Mouse (Mus musculus) left cerebral cortex, adult 18-20 months (tissue): ENCODE measurements around the gene Gnl1. TPM values are rescaled to one million over a fixed set of nuclear protein-coding genes. Genes with fewer than 3 reads are reported as not detected.
"Not testable (repeated sequence)": the region's sequence is repeated elsewhere in the genome, so short reads cannot be mapped to it uniquely, and the experiment has no call there.

Source experiments
- DNase-seq, 2 experiments: peaks; one replicate each; pipeline ENCODE4 v3.0.0; 2021 to 2022; ENCODE audit warnings: low spot score in 2 of 2, mixed read lengths in 1 of 2
- long read RNA-seq, 2 experiments: library from polyadenylated mRNA; stranded (forward); transcript quantifications; one replicate each; pipeline ENCODE4 v2.0.0; 2021
- total RNA-seq, 2 experiments: library from RNA; stranded (reverse); gene quantifications; 2 replicates each; pipeline ENCODE4 v1.2.3; 2021

Gnl1 gene
- 100 to 1,000 TPM; 195 to 197 TPM for total RNA-seq
- long read RNA-seq, experiment 1, transcript Gnl1-201 (12 exons, 2,848 nt) = major isoform, 271 of 307 reads
- long read RNA-seq, experiment 1, partial matches to known transcripts = 31 of 307 reads
- long read RNA-seq, experiment 1, other reads (novel, unspliced or antisense) = 5 of 307 reads
- long read RNA-seq, experiment 2, transcript Gnl1-201 (12 exons, 2,848 nt) = major isoform, 188 of 224 reads
- long read RNA-seq, experiment 2, partial matches to known transcripts = 30 of 224 reads
- long read RNA-seq, experiment 2, other reads (novel, unspliced or antisense) = 6 of 224 reads

DNA sequence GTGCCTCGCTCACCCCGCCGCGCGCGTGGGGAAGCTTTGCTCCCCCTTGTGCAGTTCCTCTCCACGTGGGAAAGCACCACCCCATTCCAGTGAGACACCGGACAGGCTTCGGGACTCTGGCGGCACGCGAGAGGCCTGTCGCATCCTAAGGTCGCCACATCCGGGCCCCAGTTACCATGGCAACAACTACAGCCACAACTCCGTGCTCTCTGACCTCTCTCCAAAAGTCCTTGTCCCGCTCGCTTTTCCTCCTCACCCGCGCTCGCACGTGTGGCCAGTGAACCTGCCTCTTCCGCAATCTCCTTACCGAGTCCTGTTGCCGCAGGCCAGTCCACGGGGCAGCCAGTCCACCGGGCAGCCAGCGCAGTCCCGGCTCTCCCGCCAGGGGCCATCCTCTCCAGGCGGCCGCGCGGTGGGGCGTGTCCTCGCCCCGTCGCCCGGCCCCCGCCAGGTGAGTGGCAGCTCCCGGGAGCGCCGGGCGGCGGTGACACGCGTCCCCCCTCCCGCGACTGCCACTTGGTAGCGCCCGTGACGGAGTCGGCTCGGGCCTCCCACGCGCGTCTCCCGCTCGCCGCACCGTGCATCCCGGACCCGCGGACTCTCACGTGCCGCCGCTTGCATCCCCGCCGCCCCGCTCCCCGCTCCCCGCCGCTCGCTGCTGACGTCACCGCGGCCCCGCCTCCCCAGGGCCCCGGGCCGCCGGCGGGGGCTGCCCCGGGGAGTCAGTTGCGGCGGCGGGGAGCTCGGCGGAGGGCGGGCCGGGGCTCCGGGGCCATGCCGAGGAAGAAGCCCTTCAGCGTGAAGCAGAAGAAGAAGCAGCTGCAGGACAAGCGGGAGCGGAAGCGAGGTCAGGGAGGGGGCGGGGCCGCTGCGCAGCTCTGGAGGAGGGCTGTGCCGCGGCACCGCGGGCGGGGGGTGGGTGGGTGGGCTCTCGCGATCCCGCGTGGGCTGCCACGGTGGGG lies at the start of gene Gnl1, which contains the start of gene Prr3:
Gnl1 (plus strand) TSS at position 451 of the 962 bp plus-strand sequence.
Prr3 (minus strand) TSS at position 836 of the 962 bp plus-strand sequence.
- peak; percentile 89 to 92 for DNase-seq

DNA sequence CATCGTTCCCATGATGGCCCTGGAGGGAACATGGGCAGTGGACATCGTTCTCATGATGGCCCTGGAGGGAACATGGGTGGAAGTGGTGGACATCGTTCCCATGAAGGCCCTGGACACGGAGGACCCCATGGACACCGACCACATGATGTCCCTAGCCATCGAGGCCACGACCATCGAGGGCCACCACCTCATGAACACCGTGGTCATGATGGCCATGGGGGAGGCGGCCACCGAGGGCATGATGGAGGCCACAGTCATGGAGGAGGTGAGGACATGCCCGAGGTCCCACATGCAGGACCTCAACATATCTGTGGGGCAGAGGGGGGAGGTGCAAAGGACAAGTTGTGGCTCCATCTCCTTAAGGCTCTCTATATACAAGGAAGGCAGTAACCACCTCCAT lies 49.0 kb upstream of the Gnl1 start:
- no peak for DNase-seq

DNA sequence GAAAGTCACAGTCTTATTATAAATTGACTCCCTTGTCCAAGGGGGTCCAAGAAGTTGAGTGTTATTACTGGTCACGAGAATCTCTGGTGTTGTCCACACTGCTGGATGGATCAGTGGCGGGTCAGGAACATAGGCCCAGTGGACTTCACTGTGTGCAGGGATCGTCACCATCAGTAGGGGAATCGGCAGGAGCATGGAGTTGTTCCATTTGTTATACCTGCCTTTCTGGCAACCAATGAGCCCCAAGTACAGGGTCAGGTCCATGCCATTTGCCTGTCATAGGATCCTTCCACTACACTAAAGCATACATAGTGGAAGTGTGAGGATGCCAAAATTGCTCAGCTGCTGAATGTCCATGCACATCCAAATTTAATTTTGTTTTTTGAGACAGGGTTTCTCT lies 47.0 kb upstream of the Gnl1 start:
- DNase-seq = no peak

DNA sequence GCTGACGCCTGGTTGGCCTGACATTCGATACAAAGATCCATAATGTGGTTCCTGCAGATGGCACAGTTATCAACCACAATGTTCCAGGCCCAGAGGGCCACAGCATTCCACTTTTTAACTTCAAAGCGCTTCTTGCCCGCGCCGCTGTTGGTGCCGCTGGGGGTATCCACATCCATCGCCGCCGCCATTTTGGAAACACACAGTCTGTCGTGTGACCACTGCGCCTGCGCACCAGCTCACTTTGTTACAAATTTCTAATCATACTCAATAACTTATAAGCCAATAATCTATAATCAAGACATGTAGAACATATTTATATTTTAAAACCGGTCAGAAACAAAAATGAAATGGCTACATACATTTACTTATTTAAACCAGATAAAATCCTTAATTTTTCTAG lies 43.9 kb upstream of the Gnl1 start:
- not testable (repeated sequence) for DNase-seq

DNA sequence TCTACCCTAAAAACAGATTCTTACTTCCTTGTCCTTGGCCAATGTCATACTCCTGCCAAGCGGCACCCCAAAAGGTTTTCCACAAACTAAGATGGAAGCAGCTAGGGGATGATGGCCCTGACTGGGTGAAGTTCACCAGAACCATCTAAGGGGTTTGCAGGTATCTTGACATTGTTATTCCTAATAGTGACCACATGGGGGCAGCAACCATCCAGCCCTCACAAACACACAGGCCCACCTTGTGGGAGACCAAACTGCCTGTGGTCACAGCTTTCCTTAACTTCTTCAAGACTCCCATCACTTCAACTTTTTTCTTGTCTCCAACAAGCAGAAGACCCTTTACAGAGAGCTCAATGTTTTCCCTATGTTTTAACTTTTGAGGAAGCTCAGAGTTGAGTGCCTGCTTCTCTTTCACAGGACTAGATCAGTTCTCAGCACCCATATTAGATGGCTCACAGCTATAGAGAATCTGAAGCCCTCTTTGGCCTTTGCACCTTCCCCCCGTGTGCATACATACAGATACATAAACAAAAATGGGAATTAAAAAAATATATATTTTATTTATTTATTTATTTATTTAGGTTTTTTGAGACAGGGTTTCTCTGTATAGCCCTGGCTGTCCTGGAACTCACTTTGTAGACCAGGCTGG lies 41.8 kb upstream of the Gnl1 start:
- no peak for DNase-seq

DNA sequence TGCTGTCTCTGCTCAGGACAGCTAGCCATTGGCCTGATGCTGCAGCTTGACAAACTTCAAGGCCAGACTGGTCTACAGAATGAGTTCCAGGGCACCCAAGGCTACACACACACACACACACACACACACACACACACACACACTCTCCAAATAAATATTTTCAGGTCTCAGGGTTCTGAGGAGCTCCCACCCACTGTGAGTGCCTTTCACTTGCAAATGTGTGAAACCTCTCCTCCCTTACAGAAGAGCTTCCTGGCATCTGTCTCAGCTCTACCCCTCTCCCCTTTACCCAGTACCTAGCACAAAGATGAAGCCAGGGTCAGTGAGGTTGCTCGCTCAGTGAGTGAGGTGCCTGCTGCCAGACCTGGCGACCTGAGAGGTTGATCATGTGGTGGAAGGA lies 40.5 kb upstream of the Gnl1 start:
- no peak for DNase-seq

DNA sequence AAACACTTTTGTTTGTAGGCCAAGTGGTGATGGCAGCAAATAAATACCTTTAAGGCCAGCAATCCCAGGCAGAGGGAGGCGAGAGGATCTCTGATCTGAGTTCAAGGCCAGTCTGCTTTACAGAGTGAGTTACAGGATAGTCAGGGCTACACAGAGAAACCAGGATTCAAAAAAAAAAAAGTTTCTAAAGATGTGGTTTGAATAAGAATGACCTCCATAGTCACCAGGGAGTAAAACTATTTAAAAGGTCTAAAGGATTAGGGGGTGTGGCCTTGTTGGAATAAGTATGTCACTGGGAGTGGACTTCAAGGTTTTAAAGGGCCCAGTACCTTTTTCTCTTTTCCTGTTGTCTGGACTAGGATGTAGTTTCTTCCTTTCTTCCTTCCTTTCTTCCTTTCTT lies 39.7 kb upstream of the Gnl1 start:
- DNase-seq = no peak

DNA sequence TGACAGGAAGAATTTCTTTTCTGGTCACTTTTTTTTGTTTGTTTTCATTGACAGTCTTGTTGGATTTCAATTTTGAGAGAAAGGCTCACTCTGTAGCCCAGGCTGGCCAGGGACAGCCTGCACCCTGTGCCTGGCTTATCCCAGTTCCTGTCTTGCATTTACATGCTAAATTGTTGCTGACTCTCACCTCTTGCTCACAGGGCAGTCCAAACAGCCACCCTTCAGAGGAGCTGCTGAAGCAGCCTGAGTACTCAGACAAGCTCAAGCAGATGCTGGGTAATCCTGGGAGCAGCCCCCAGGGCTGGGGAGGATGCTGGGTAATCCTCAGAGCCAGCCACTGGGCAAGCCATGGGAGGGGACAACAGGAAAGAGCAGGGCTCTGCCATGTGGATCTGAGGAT lies 28.7 kb upstream of the Gnl1 start:
- not testable (repeated sequence) for DNase-seq

DNA sequence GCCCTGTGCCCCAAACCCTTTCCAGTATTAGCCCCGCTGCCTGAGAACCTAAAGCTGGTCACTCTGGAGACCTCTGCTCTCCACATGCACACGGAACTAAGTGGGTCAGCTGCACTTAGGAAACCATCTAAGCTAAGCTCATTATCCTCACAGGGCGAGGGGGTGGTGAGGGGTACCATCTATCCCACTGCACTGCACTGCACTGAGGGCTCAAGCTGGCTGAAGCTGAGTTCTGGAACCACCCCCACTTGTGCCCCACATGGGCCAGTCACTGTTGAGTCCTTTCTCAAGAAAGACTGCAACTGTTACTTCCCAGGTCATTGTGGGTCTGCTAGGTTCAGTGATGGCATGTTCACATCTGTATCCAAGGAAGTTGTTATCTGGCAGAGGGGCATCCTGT lies 27.1 kb upstream of the Gnl1 start:
- DNase-seq = not testable (repeated sequence)

DNA sequence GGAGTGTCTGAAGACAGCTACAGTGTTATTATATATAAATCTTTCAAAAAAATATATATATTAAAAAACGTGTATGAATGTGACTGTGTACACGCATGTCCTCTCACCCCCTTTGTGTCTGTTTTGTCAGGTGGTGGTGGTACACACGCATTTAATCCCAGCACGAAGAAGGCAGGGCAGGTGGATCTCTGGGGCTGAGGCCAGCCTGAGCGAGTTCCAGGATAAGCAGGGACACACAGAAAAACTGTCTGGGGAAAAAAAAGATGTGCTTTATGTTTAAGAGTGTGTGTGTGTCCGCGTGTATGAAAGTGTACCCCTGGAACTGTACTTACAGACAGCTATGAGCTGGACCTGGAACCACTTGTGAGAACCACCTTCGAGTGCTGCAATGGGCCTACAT lies 25.0 kb upstream of the Gnl1 start:
- no peak for DNase-seq

DNA sequence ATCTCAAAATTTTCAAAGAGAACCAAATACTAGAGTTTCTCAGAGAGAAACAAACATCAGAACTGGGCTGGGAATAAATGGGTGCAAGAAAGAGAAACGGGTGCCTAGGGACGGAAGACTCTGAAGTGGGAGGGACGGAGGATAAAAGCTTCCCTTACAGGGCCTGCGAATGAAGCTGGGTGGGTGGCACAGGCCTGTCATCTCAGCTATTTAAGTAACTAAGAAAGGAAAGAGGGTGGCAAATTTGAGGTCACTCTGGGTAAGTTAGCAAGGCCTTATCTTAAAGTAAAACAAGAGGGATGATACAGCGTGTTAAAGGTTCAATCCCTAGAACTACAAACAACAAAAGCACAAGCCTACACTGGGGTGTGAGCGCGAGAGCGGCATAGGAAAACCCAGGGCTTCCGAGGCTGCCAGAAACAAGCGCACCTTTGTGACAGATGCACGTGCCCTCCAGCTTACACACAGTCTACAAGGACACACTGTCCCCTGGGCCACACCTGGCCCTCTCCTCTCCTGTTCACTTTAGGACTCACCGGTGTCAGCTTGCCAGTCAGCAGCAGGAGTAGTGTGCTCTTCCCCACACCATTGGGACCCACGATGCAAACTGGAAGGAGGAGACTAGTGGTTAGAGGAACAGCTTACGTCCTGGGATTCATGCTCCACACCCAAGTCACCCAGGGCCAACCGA lies 21.0 kb upstream of the Gnl1 start:
- no peak for DNase-seq

DNA sequence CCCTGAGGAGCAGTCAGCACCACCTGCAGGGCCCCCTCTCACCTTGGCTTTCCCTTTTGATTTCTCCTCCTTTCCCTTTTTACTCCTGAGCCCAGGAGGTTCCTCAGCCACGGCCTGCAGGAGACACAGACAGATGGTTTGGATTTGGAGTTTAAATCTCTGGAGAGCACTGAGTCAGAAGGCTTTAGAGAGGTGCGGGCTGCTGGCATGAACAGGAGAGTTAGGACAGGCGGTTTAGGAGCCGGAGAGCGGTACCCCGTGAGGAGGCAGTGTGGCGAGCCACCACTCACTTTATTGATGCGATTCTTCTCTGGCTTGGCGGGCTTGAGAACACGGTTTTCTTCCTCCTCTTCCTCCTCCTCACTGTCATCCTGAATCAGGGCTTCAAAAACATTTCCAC lies 16.4 kb upstream of the Gnl1 start:
- no peak for DNase-seq

DNA sequence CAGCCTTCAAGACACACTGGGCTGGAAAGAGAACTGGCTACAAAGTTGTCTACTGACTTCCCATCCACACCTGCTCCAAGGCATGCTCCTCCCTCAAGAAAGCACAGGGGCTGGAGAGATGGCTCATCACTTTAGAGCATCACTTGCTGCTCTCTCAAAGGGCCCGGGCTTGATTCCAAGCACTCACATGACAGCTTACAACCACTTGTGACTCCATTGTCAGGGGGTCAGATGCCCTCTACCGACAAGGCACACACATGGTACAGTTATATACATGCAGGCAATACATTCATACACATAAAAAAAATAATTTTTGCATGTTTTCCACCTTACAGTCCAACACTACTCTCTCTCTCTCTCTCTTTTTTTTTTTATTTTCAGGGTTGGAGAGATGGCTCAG lies 12.0 kb upstream of the Gnl1 start:
- DNase-seq = no peak

DNA sequence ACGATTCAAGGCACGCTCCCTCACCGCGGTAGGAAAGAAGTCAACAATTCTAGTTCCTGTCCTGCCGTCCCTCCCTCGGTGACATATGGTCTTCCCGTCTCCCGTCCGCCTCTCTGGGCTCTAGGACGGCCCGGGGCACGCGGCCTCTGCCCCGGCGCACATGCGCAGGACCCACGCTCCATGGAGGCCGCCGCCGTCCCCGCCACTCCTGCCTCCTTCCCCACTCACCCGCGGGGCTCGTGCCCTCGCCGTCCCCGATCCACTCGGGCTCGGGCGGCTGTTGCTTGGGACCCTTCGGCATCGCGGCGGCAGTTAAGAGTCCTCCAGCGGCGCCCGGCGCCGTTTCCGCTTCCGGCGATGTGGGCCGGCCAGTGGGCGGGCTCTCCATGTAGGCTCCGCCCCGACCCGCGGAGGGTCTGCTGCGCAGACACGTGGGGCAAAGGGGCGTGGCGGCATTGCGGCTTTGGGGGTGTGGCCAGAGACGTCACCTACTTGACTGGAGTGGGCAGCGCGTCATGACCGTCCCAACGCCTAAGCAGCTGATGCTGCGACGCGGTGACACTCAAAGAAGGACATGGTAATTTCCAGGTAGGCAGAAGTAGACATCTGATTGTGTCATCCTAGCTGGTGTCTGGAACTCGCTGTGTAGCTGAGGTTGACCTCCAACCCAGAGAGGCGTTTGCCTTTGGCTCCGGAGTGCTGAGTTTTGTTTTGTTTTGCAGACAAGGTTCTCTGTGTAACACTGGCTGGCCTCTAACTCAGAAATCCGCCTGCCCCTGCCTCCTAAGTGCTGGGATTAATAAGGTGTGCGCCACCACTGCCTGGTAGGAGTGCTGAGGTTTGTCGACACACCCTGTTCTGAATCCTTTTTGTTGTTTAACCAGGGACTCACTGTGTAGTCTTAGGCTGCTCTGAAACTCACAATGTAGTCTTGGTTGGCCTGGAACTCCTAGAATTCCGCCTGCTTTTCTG lies 9.9 kb upstream of the Gnl1 start, which contains the start of gene Abcf1:
Abcf1 (minus strand) TSS at position 344 of the 972 bp plus-strand sequence.
- DNase-seq = peak; percentile 98 to 99

DNA sequence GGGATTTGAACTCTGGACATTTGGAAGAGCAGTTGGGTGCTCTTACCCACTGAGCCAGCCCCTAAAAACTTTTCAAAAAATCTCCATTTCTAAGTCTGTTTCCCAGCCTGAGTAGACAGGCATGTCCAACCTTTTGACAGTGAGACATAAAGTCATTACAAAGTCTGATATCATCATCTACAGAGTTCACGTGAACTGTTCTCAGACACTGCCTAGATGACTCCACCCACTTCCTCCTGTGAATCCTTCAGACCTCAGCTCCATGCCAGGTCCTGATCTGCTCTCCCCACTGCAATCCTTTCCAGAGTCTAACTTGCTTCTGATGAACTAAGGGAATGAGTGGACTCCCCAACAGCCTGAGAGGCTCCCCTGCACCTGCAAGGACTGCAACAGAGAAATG lies 7.5 kb upstream of the Gnl1 start:
- no peak for DNase-seq

DNA sequence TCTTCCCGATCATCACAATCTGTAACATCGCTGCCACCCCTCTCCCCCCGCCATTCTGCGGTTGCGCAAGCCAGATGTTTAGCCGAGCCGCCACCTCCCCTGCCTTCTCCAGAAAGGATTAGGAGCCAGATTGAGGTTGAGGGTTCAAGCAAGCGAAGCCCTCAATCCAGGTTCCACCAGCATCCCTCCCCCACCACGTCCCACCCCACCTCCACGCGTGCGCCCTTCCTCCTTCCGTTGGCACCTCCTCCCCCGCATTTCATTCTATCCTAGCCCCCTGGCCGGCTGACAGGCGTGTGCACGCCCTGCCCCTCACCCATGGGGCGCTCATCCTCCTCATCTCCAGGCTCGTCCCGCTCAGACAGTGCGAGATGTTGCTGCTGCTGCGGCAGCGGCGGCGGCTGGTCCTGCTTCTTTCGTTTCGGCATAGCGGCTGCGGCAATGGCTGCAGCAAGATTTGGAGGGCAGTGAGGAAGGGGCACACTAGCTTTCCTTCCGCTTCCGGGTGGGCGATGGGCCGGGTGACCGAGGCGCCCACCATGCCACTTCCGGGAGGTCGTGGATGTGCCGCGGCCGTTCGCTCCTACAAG lies 745 bp upstream of the Gnl1 start:
- DNase-seq = peak; percentile 82 to 89

DNA sequence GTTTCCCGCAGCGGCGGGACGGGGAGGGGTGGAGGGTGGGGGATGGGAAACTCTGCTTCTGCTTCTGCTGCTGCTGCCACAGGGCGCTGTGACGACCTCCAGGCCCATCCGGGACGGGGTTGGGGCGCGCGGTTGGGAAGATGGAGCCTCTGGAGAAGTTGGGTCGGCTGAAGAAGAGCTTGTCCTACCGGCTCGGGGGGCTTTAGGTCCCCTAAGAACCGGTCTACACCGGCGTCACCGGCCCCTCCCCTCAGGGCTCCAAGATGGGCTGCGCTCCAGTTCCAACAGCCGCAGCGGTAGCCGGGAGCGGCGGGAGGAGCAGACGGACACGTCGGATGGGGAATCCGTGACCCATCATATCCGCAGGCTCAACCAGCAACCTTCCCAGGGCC lies 708 bp downstream of the Gnl1 start:
- DNase-seq = peak; percentile 49 to 56

DNA sequence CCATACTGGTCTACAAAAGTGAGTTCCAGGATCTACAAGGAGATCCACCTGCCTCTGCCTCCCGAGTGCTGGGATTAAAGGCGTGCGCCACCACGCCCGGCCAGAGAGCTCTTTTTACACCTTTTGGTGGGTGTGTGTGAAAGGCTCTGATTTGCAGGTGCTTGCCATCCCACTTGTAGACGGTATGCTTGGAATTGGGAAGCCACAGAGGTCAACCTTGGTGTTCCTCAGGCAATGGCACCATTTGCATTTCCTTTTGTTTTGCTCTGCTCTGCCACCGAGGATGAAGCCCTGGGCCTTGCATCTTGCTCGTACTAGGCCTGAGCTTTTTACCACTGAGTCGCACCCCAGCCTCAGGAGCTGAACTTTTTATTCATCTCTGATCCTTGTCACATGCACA lies 2.1 kb downstream of the Gnl1 start:
- DNase-seq = no peak

DNA sequence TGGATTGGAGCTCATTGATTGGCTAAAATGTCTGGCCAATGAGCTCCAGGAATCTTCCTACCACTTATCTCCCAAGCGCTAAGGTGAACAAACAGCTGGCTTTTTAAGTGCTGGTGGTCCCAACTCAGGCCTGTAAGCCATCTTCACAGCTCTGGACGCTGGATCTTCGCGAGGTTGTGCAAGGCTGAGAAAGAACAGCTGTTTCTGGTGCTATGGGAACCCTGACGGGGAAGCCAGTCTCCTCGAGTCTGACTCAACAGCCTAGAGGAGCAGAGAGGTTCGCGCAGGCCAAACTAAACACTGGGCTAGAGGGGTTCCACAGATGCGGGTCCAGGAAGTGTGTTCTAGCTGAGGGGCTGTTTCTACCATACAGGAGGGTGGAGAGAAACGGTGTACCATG lies 12.1 kb downstream of the Gnl1 start:
- no peak for DNase-seq
